Mouse (Mus musculus) induced T-regulatory cell, adult 2 months (primary cell): Measurements from ENCODE around the gene Pde4d.
A peak's percentile ranks its signal among the peaks of the same experiment; 100 is the strongest.

Source experiments
- DNase-seq: peaks from one replicate; pipeline ENCODE4 v3.0.0-alpha.2; 2012; ENCODE audit warnings: low read depth

Gene Pde4d

DNA sequence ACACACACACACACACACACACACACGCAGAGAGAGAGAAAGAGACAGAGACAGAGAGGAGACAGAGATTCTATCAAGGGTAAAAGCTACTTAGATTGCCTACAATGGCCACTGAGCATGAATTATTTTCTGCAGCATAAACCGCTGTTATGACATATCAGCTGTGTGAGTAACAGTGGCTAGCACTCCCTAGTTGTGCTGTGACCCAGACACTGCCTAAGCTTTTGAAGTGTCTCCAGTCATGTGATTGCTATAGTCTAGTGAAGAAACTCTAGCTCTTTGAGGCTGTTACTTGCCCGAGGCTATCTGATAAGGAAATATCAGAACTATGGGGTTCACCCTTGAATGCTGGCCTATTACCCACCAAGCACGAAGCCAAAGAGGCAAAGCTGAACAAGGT is 1058.7 kb downstream of the Pde4d start:
- no peak for DNase-seq

GRCm38 (mm10) chr13:109518194-109518593 is 1068.4 kb downstream of the Pde4d start:
- no peak for DNase-seq

DNA sequence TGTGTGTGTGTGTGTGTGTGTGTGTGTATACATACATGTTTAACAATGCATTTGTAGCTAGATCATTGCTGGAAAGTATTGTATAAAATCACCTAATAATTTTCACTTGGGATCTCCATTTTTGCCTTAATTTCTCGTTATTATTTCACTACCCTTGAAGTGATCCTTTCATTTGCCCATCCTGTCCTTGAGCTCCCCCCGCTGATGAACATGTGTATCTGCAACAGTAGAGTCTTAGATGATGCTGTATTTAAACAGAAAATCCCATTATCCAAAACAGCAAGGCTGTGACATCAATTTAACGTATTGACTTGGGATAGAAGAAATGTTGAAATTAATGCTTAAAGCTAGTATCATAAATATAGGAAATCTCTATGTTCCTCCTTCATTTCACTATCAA is 1069.7 kb downstream of the Pde4d start:
- peak; percentile 31 for DNase-seq

GRCm38 (mm10) chr13:109519966-109520646 is 1070.4 kb downstream of the Pde4d start:
- no peak for DNase-seq

DNA sequence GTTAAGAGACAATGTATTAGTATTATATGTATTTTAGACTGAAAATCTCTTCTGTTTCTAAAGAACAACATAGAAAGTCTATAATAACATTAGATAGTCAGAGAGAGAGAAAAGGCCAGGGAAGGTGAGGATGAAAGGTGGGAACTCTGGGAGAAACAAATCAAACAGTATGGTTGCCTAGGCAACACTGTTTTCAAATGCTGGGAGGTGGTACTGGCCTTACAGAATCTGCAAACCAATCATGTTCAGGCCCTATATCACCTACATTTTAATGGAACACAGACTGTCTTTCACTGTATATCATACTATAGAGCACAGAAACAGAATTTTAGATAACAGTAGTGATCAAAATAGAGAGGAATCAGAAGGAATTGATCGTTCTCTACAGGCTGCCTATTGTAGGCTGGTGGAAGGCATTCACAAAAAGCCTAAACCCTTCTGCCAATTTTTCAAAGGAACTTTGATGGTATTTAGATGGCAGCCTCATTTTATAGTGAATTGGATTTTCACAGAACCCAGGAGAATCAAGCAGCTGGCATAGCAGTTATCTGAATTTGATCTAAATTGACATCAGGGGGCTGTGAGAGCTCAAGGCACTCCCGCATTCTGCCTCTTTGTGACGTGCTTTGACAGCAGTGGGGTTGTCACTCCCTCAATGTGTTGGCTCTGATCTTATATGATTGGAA is 1084.2 kb downstream of the Pde4d start:
- no peak for DNase-seq

GRCm38 (mm10) chr13:109534709-109535284 is 1085.0 kb downstream of the Pde4d start:
- no peak for DNase-seq

DNA sequence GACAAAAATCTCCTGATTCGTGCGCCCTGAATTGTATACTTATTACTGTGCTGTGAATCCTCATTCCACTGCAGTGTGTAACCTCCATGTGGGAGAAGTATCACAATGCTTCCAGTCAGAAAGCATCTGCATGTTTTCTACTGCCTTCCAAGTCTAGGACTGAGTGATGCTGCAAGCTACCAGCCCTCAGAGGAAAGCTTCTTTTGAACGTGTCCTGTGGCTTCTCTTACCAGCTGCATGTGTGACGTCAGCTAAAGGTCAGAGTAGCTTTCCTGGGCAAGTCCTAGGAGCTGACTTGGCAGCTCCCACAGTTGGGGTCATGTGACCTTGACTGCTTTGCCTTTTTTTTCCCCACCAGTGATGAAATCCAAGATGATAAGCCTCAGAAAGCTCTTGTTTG is 1086.9 kb downstream of the Pde4d start:
- DNase-seq, result no peak

- no peak for DNase-seq
Measured at GRCm38 (mm10) chr13:109539371-109539770, 1089.6 kb downstream of the Pde4d start.

GRCm38 (mm10) chr13:109544646-109545045 is 1094.9 kb downstream of the Pde4d start:
- DNase-seq, result no peak

GRCm38 (mm10) chr13:109546337-109546736 is 1096.6 kb downstream of the Pde4d start:
- DNase-seq, result peak; percentile 74

- peak; percentile 53 for DNase-seq
Measured at GRCm38 (mm10) chr13:109547006-109547587, 1097.3 kb downstream of the Pde4d start.

GRCm38 (mm10) chr13:109547700-109548099 is 1098.0 kb downstream of the Pde4d start:
- peak; percentile 90 for DNase-seq

GRCm38 (mm10) chr13:109548263-109548662 is 1098.5 kb downstream of the Pde4d start:
- peak; percentile 71 for DNase-seq

- DNase-seq, result no peak
Measured at GRCm38 (mm10) chr13:109548771-109549555, 1099.2 kb downstream of the Pde4d start.

DNA sequence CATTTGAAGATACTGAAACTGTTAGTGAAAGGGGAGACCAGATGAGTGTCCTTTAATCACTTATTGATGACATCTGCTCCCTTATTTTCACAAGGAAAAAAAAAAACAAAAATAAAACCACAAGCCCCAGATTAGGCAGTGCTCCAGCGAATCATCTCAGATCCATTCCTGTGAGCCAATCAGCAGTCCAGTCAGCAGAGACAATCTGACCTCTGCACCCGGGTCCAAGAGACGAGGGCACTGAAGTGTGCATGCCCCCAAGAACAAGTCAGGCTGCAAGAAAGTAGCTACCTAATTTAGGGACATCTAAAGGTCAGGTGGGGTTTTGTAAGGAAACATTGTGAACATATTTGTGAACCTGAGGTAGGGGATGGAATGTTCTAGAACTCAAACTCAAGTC is 1102.1 kb downstream of the Pde4d start:
- DNase-seq, result no peak

DNA sequence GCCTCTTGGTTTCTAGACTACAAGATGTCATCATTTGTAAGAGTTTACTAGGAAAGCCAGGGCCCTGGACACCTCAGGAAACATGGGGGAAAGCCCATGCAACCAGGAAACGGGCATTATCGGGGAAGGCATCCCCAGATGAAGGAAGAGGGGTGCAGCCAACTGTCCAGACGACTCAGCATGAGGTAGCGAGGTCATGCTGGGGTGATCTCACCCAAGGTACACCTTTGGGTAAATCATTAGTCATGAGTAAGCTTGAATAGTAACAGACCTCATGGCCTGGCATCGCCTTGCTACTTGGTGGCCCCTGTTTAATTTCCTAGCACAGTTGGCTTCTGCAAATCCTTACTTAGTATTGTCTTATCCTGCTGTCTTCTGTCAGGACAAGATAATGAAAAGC is 1105.8 kb downstream of the Pde4d start:
- no peak for DNase-seq

GRCm38 (mm10) chr13:109556853-109557252 is 1107.1 kb downstream of the Pde4d start:
- no peak for DNase-seq

- DNase-seq, result peak; percentile 46
Measured at GRCm38 (mm10) chr13:109558341-109559257, 1108.9 kb downstream of the Pde4d start.

DNA sequence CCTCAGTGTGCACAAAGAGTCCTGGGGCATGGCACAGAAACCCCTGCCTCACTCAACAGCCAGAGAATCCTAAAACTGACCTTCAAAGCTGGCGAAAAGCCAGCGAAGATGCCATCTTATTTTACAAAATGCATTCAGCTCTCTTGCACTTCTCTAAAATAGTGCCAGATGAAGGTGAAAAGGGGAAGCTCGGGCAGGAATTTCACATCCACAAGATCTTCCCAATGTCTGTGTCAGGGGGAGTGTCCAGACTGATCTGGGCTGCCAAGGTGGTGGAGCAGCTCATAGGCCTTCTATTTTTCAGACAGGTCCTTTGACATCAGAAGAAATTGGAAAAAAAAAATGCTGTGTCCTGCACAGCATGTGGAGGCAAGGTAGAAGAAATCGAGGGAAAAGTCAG is 1110.5 kb downstream of the Pde4d start:
- DNase-seq, result no peak

DNA sequence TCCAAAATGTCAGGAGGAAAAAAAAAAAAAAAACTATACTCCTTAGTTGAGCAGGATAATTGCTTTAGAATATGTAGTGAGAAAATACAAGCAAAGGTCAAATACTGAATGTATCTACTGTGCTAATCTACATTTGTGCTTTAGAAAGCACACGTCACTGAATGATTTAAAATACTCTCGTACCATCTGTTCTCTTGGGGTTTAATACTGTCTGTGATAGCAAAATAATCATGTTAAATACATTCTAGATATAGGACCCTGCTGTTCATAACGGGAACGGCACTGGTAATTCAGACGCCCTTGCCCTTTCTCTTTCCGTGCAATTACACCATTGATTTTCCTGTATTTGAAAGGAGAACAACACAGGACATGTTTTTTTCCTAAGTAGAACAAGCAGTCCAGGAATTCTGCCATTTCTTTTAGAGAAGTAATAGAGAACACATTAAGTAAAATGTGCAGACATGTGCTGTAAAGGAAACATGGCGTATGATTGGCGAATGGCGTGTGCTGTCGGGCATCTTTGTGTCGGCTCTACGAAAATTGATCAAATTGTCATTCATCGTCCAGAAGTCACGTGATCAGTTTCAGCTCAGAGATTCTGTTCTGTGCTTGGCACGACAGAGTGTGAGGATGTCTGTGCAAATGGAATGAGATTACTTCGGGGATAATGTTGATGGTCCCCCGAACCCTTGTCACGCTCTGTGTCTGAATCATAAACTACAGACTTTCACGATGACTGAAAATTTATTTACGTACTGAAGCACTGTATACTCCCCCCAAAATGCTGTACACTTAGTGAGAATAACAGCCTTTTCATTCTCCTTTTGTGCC is 1119.1 kb downstream of the Pde4d start:
- DNase-seq, result no peak
